Mouse (Mus musculus) heart, postnatal 0 days (tissue): ENCODE results near the gene B230118H07Rik.

Experiments used
- CTCF ChIP-seq: IDR thresholded peaks from 2 replicates; pipeline ENCODE4 v1.5.1; 2016; ENCODE audit warnings: antibody characterized with exemption, control low read depth, low read depth
- EP300 ChIP-seq: IDR thresholded peaks from 2 replicates; pipeline ENCODE4 v1.6.1; 2016; ENCODE audit warnings: antibody characterized with exemption, low read depth

GRCm38 (mm10) chr2:101665703-101666092, 16.4 kb upstream of the B230118H07Rik start:
- TF ChIP-seq CTCF (no peak), EP300 (no peak)
